Mouse (Mus musculus) neural tube, embryonic 13.5 days (tissue): ENCODE measurements around the gene Wipi2. TPM values are rescaled to one million over a fixed set of nuclear protein-coding genes. Genes with fewer than 3 reads are reported as not detected.

Source experiments
- ATAC-seq: fragments of 200-750 bp; cut with Nextera tagmentation; 2 replicates; pipeline ENCODE4 v1.8.0; 2017; ENCODE audit warnings: low read depth, mild to moderate bottlenecking, moderate TSS enrichment, moderate library complexity
- H3K27ac ChIP-seq: fragments of 300-500 bp; sonication (generic); replicated peaks from 2 replicates; pipeline ENCODE4 v1.5.1; 2015; ENCODE audit warnings: moderate library complexity, mild to moderate bottlenecking, inconsistent platforms
- H3K27me3 ChIP-seq: fragments of 300-500 bp; sonication (generic); 2 replicates; pipeline ENCODE4 v1.6.1; 2015; ENCODE audit warnings: mild to moderate bottlenecking, inconsistent platforms
- H3K36me3 ChIP-seq: fragments of 300-500 bp; sonication (generic); 2 replicates; pipeline ENCODE4 v1.6.1; 2015; ENCODE audit warnings: mild to moderate bottlenecking, inconsistent platforms
- H3K4me1 ChIP-seq: fragments of 300-500 bp; sonication (generic); replicated peaks from 2 replicates; pipeline ENCODE4 v1.6.1; 2015; ENCODE audit warnings: inconsistent platforms
- H3K4me2 ChIP-seq: fragments of 300-500 bp; sonication (generic); 2 replicates; pipeline ENCODE4 v1.6.1; 2015; ENCODE audit warnings: inconsistent platforms, mild to moderate bottlenecking, moderate library complexity
- H3K4me3 ChIP-seq: fragments of 300-500 bp; sonication (generic); 2 replicates; pipeline ENCODE4 v1.5.1; 2015; ENCODE audit warnings: mild to moderate bottlenecking, inconsistent platforms
- H3K9ac ChIP-seq: fragments of 300-500 bp; sonication (generic); 2 replicates; pipeline ENCODE4 v1.6.1; 2015; ENCODE audit warnings: moderate library complexity, mild to moderate bottlenecking, inconsistent platforms
- H3K9me3 ChIP-seq: fragments of 300-500 bp; sonication (generic); 2 replicates; pipeline ENCODE4 v1.6.1; 2016; ENCODE audit warnings: inconsistent platforms
- WGBS: fragments of 180-500 bp; shearing (Covaris S2); methylation state at CpG from one replicate; pipeline ENCODE4 v1.1.7; 2015; 5-methylcytosine and 5-hydroxymethylcytosine counted together
- polyA plus RNA-seq: library from polyadenylated mRNA; unstranded; fragments of >200 nt; fragmentation: Nextera tagmentation; extraction: Ambion mirVana; gene quantifications from 2 replicates; pipeline ENCODE4 v1.2.1, GENCODE M21; 2015

Gene Wipi2
- polyA plus RNA-seq, 1 experiment from 2014 or later, result 43.3 TPM

GRCm38 (mm10) chr5:142637823-142638222 lies 10.3 kb downstream of the Wipi2 start:
- Histone ChIP-seq H3K4me3 (no peak overlapping the region), H3K9me3 (no peaks in the 10 kb centered on the region), H3K36me3 (peaks cover 66% of the 10 kb centered on the region), H3K27me3 (no peaks in the 10 kb centered on the region), H3K27ac (no peak overlapping the region), H3K9ac (no peak overlapping the region), H3K4me1 (no peaks in the 10 kb centered on the region), H3K4me2 (no peak overlapping the region)
- no peak for ATAC-seq
- 92% methylated on average over 5 of the region's 5 CpGs for WGBS

- no peak overlapping the region for H3K27ac ChIP-seq
- ATAC-seq, result no peak
- 82% methylated on average over 5 of the region's 5 CpGs for WGBS
- no peaks in the 10 kb centered on the region for H3K4me1 ChIP-seq
- no peak overlapping the region for H3K9ac ChIP-seq
- peaks cover 63% of the 10 kb centered on the region for H3K36me3 ChIP-seq
- H3K27me3 ChIP-seq, result no peaks in the 10 kb centered on the region
- no peak overlapping the region for H3K4me3 ChIP-seq
- no peak overlapping the region for H3K4me2 ChIP-seq
- H3K9me3 ChIP-seq, result 0 out of 2 replicates have a peak, but pooled peaks cover 3% of the 10 kb centered on the region
Observed at GRCm38 (mm10) chr5:142640088-142640487, 12.6 kb downstream of the Wipi2 start.

- no peak overlapping the region for H3K4me2 ChIP-seq
- H3K27me3 ChIP-seq, result no peaks in the 10 kb centered on the region
- no peak for ATAC-seq
- H3K9ac ChIP-seq, result no peak overlapping the region
- peaks cover 60% of the 10 kb centered on the region for H3K36me3 ChIP-seq
- H3K27ac ChIP-seq, result no peak overlapping the region
- 0 out of 2 replicates have a peak, but pooled peaks cover 3% of the 10 kb centered on the region for H3K9me3 ChIP-seq
- H3K4me3 ChIP-seq, result no peak overlapping the region
- WGBS, result 77% methylated on average over 6 of the region's 6 CpGs
- H3K4me1 ChIP-seq, result no peaks in the 10 kb centered on the region
Observed at GRCm38 (mm10) chr5:142641331-142642051, 14.0 kb downstream of the Wipi2 start.

GRCm38 (mm10) chr5:142648162-142648561 lies 20.7 kb downstream of the Wipi2 start:
- 0 out of 2 replicates have a peak, but pooled peaks cover 3% of the 10 kb centered on the region for H3K9me3 ChIP-seq
- H3K9ac ChIP-seq, result no peak overlapping the region
- no peak overlapping the region for H3K4me2 ChIP-seq
- H3K27me3 ChIP-seq, result no peaks in the 10 kb centered on the region
- peaks cover 31% of the 10 kb centered on the region for H3K4me1 ChIP-seq
- no peak overlapping the region for H3K27ac ChIP-seq
- 75% methylated on average over 7 of the region's 7 CpGs for WGBS
- H3K36me3 ChIP-seq, result peaks cover 25% of the 10 kb centered on the region; the same call in 1 of the 2 replicates
- ATAC-seq, result no peak
- no peak overlapping the region for H3K4me3 ChIP-seq

- 92% methylated on average over 4 of the region's 4 CpGs for WGBS
Observed at GRCm38 (mm10) chr5:142649460-142650050, 22.1 kb downstream of the Wipi2 start.

GRCm38 (mm10) chr5:142650390-142650789 lies 22.9 kb downstream of the Wipi2 start:
- Histone ChIP-seq H3K9ac (0 out of 2 replicates have a peak overlapping the region, but pooled peaks have one; percentile 26), H3K36me3 (peaks cover 18% of the 10 kb centered on the region; the same call in 1 of the 2 replicates), H3K9me3 (no peaks in the 10 kb centered on the region), H3K4me1 (peaks cover 31% of the 10 kb centered on the region), H3K4me2 (no peak overlapping the region), H3K27me3 (no peaks in the 10 kb centered on the region), H3K4me3 (no peak overlapping the region), H3K27ac (peak overlapping the region; percentile 67)
- peak; percentile 11; the same call in 1 of the 2 replicates for ATAC-seq
- WGBS, result 52% methylated on average over 3 of the region's 3 CpGs

More at GRCm38 (mm10) chr5:142649460-142650050, 22.1 kb downstream of the Wipi2 start:
- Histone ChIP-seq H3K27me3 (no peaks in the 10 kb centered on the region), H3K27ac (0 out of 2 replicates have a peak overlapping the region, but pooled peaks have one; percentile 67), H3K4me2 (no peak overlapping the region), H3K9me3 (0 out of 2 replicates have a peak, but pooled peaks cover 1% of the 10 kb centered on the region), H3K9ac (0 out of 2 replicates have a peak overlapping the region, but pooled peaks have one; percentile 26), H3K4me1 (peaks cover 31% of the 10 kb centered on the region), H3K36me3 (peaks cover 20% of the 10 kb centered on the region; the same call in 1 of the 2 replicates), H3K4me3 (no peak overlapping the region)
- no peak for ATAC-seq

GRCm38 (mm10) chr5:142650794-142651497 lies 23.4 kb downstream of the Wipi2 start:
- no peak overlapping the region for H3K9ac ChIP-seq
- no peak overlapping the region for H3K4me3 ChIP-seq
- H3K4me2 ChIP-seq, result no peak overlapping the region
- H3K4me1 ChIP-seq, result peaks cover 31% of the 10 kb centered on the region
- no peaks in the 10 kb centered on the region for H3K27me3 ChIP-seq
- peak; percentile 57 for ATAC-seq
- 66% methylated on average over 6 of the region's 6 CpGs for WGBS
- H3K36me3 ChIP-seq, result peaks cover 21% of the 10 kb centered on the region
- H3K9me3 ChIP-seq, result no peaks in the 10 kb centered on the region
- peak overlapping the region; percentile 67 for H3K27ac ChIP-seq

- Histone ChIP-seq H3K27me3 (no peaks in the 10 kb centered on the region), H3K27ac (no peak overlapping the region), H3K9ac (no peak overlapping the region), H3K4me1 (peaks cover 31% of the 10 kb centered on the region), H3K9me3 (no peaks in the 10 kb centered on the region), H3K4me3 (no peak overlapping the region), H3K4me2 (no peak overlapping the region), H3K36me3 (peaks cover 26% of the 10 kb centered on the region)
- 66% methylated on average over 4 of the region's 4 CpGs for WGBS
- ATAC-seq, result no peak
Observed at GRCm38 (mm10) chr5:142652266-142652665, 24.8 kb downstream of the Wipi2 start.

GRCm38 (mm10) chr5:142660656-142661434 lies 33.3 kb downstream of the Wipi2 start:
- Histone ChIP-seq H3K27me3 (no peaks in the 10 kb centered on the region), H3K4me1 (no peaks in the 10 kb centered on the region), H3K9ac (no peak overlapping the region), H3K9me3 (no peaks in the 10 kb centered on the region), H3K4me2 (no peak overlapping the region), H3K36me3 (peaks cover 98% of the 10 kb centered on the region), H3K27ac (no peak overlapping the region), H3K4me3 (no peak overlapping the region)
- ATAC-seq, result no peak
- WGBS, result 81% methylated on average over 7 of the region's 7 CpGs

- no peaks in the 10 kb centered on the region for H3K27me3 ChIP-seq
- peaks cover 78% of the 10 kb centered on the region for H3K36me3 ChIP-seq
- ATAC-seq, result no peak
- WGBS, result 44% methylated on average over 3 of the region's 3 CpGs
- no peak overlapping the region for H3K27ac ChIP-seq
- no peaks in the 10 kb centered on the region for H3K9me3 ChIP-seq
- no peak overlapping the region for H3K4me2 ChIP-seq
- no peak overlapping the region for H3K9ac ChIP-seq
- H3K4me3 ChIP-seq, result no peak overlapping the region
- H3K4me1 ChIP-seq, result peaks cover under 1% of the 10 kb centered on the region
Observed at GRCm38 (mm10) chr5:142667921-142668320, 40.4 kb downstream of the Wipi2 start.

- WGBS, result 91% methylated on average over 11 of the region's 11 CpGs
- H3K27me3 ChIP-seq, result no peaks in the 10 kb centered on the region
- no peak overlapping the region for H3K4me3 ChIP-seq
- no peak for ATAC-seq
- H3K9ac ChIP-seq, result no peak overlapping the region
- H3K27ac ChIP-seq, result no peak overlapping the region
- H3K4me1 ChIP-seq, result peaks cover 9% of the 10 kb centered on the region
- peaks cover 71% of the 10 kb centered on the region for H3K36me3 ChIP-seq
- H3K4me2 ChIP-seq, result no peak overlapping the region
- no peaks in the 10 kb centered on the region for H3K9me3 ChIP-seq
Observed at GRCm38 (mm10) chr5:142668556-142669263, 41.2 kb downstream of the Wipi2 start.
